Mouse (Mus musculus): ENCODE measurements at regions not wholly inside any gene's neighbourhood (a gene's known extent, or its start where the extent isn't known, plus 50 kb on each side); places are given as distances from the start of the nearest gene placed in this dataset.
A peak's percentile ranks its signal among the peaks of the same experiment; 100 is the strongest.

DNA sequence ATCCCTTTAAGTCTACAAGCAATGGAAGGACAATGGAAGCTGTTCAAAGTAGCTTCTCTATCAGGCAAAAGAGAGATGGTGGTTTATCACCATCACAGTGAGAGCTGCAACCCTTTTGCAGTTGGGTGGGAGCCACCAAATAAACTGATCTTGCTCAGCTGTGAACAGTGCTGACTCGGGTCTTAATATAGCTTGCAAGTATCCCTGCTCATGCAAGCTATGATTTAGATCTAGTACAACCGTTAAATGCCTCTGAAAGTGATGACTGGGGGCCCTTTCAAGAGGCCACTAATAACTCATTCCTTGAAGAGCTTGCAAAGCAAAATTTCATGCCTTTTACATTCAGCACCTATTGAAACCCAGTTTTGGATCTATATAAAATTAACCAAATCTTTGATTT is 1154.5 kb upstream of the Lrrtm3 start:
- no peak overlapping the region for H3K9ac ChIP-seq (ENCODE audit: low read depth, low read length)
- no peak for TF ChIP-seq CTCF (IDR thresholded peaks at IDR 0.05; ENCODE audit: low read depth)
- H3K9me3 ChIP-seq (replicated peaks; ENCODE audit: low read length): no peaks in the 10 kb centered on the region
- no peaks in the 10 kb centered on the region for H3K36me3 ChIP-seq (ENCODE audit: insufficient read depth, low read length)
- H3K27me3 ChIP-seq (ENCODE audit: insufficient read depth, low read length): no peaks in the 10 kb centered on the region
- H3K4me1 ChIP-seq (replicated peaks; ENCODE audit: insufficient read depth, low read length): no peaks in the 10 kb centered on the region
- WGBS: 9% methylated on average over 2 of the region's 2 CpGs
- DNase-seq (ENCODE audit: low spot score) (peak; percentile 53), ATAC-seq (replicated peaks; ENCODE audit: low FRiP score, low read depth) (no peak)
- H3K4me2 ChIP-seq (ENCODE audit: low read length): no peak overlapping the region
- H3K27ac ChIP-seq: no peak overlapping the region
- H3K4me3 ChIP-seq (replicated peaks; ENCODE audit: low read depth, low read length): no peak overlapping the region

DNA sequence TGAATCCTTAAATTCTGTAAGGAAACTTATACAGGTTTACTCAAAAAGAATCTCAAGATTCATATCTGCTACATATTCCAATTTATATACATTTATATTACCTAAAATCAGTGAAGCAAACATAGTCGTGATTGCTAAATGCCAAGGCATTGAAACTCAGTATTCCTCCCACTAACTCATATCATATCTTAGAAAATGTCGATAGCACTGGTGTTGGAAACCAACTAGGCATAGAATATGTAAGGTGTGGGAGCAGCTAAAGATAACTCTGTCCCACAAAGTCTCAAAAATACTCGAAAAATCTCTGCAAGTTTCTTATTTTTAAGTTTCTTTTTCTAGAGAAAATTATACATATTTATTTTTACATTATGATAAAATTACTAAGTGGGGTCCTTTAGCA is 1134.1 kb upstream of the Lrrtm3 start:
- H3K27me3 ChIP-seq (ENCODE audit: insufficient read depth, low read length): no peaks in the 10 kb centered on the region
- DNase-seq (ENCODE audit: low spot score) (no peak), ATAC-seq (replicated peaks; ENCODE audit: low FRiP score, low read depth) (no peak)
- H3K4me3 ChIP-seq (replicated peaks; ENCODE audit: low read depth, low read length): no peak overlapping the region
- H3K9ac ChIP-seq (ENCODE audit: low read depth, low read length): no peak overlapping the region
- 72% methylated on average over 3 of the region's 3 CpGs for WGBS
- no peaks in the 10 kb centered on the region for H3K4me1 ChIP-seq (replicated peaks; ENCODE audit: insufficient read depth, low read length)
- no peak overlapping the region for H3K4me2 ChIP-seq (ENCODE audit: low read length)
- H3K27ac ChIP-seq: no peak overlapping the region
- no peaks in the 10 kb centered on the region for H3K9me3 ChIP-seq (replicated peaks; ENCODE audit: low read length)
- no peak for TF ChIP-seq CTCF (IDR thresholded peaks at IDR 0.05; ENCODE audit: low read depth)
- H3K36me3 ChIP-seq (ENCODE audit: insufficient read depth, low read length): no peaks in the 10 kb centered on the region

DNA sequence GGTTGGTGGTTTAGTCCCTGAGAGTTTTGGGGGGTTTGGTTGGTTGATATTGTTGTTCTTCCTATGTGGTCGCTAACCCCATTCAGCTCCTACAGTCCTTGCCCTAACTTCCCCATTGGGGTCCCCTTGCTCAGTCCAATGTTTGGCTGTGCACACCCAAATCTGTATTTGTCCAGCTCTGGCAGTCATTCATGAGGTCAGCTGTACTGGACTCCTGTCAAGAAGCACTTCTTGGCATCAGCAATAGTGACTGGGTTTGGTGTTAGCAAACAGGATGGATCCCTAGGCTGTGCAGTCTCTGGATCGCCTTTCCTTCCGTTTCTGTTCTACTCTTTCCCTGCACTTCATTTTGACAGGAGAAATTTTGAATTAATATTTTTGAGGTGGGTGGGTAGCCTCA is 1131.1 kb upstream of the Lrrtm3 start:
- Histone ChIP-seq H3K4me3 (replicated peaks; ENCODE audit: low read depth, low read length) (no peak overlapping the region), H3K27ac (no peak overlapping the region), H3K9me3 (replicated peaks; ENCODE audit: low read length) (no peaks in the 10 kb centered on the region), H3K27me3 (ENCODE audit: insufficient read depth, low read length) (no peaks in the 10 kb centered on the region), H3K4me1 (replicated peaks; ENCODE audit: insufficient read depth, low read length) (no peaks in the 10 kb centered on the region), H3K36me3 (ENCODE audit: insufficient read depth, low read length) (no peaks in the 10 kb centered on the region), H3K4me2 (ENCODE audit: low read length) (no peak overlapping the region), H3K9ac (ENCODE audit: low read depth, low read length) (no peak overlapping the region)
- TF ChIP-seq CTCF (IDR thresholded peaks at IDR 0.05; ENCODE audit: low read depth): no peak
- 93% methylated on average over 3 of the region's 3 CpGs for whole genome bisulfite sequencing
- ATAC-seq (replicated peaks; ENCODE audit: low FRiP score, low read depth): no peak
- DNase-seq (ENCODE audit: low spot score): no peak

DNA sequence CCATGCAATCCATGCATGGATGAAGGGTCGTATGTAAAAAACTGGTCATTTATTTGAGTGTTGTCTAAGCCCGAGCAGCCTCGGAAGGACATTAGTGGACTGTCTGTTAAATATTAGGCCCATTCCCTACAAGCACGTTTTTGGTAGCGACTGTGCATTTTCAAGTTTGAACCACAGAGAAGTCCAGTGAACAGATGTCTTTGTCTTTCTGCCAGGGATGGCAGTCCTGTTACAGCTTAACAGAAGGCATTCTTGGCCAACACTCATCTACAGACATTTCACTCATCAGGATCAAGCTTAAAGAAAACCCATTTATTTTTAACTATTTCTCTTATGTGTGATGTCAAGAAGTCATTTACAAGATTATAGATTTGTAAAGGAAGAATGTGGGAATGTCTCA is 1129.2 kb upstream of the Lrrtm3 start:
- ATAC-seq (replicated peaks; ENCODE audit: low FRiP score, low read depth) (no peak), DNase-seq (ENCODE audit: low spot score) (no peak)
- H3K4me3 ChIP-seq (replicated peaks; ENCODE audit: low read depth, low read length): no peak overlapping the region
- no peak for TF ChIP-seq CTCF (IDR thresholded peaks at IDR 0.05; ENCODE audit: low read depth)
- H3K27ac ChIP-seq: no peak overlapping the region
- H3K36me3 ChIP-seq (ENCODE audit: insufficient read depth, low read length): no peaks in the 10 kb centered on the region
- no peaks in the 10 kb centered on the region for H3K9me3 ChIP-seq (replicated peaks; ENCODE audit: low read length)
- no peaks in the 10 kb centered on the region for H3K4me1 ChIP-seq (replicated peaks; ENCODE audit: insufficient read depth, low read length)
- H3K4me2 ChIP-seq (ENCODE audit: low read length): no peak overlapping the region
- no peaks in the 10 kb centered on the region for H3K27me3 ChIP-seq (ENCODE audit: insufficient read depth, low read length)
- no peak overlapping the region for H3K9ac ChIP-seq (ENCODE audit: low read depth, low read length)
- 85% methylated on average over 5 of the region's 5 CpGs for WGBS

DNA sequence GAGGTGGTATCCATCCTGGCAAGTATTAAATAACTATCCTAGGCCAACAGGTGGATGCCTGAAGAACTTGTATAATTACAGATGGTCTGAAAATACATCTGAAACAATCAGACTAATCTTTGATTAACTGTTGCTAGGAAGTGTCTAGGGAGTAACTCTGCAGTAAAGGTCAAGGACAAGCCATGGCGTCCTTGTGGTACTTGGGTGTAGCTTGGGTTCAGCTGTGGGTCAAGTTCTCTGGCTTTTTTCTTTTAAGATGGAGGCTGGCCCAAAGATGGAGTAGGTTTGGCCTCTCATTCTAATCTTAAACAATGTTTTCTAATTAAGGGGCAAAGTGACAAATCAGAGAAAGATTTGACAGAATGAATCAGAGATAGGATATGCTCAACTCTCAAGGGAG is 1126.1 kb upstream of the Lrrtm3 start:
- Histone ChIP-seq H3K27ac (no peak overlapping the region), H3K4me3 (replicated peaks; ENCODE audit: low read depth, low read length) (no peak overlapping the region), H3K9ac (ENCODE audit: low read depth, low read length) (no peak overlapping the region), H3K27me3 (ENCODE audit: insufficient read depth, low read length) (no peaks in the 10 kb centered on the region), H3K4me2 (ENCODE audit: low read length) (no peak overlapping the region), H3K4me1 (replicated peaks; ENCODE audit: insufficient read depth, low read length) (no peaks in the 10 kb centered on the region), H3K9me3 (replicated peaks; ENCODE audit: low read length) (no peaks in the 10 kb centered on the region), H3K36me3 (ENCODE audit: insufficient read depth, low read length) (no peaks in the 10 kb centered on the region)
- WGBS: 49% methylated on average over 1 of the region's 1 CpGs
- ATAC-seq (replicated peaks; ENCODE audit: low FRiP score, low read depth) (no peak), DNase-seq (ENCODE audit: low spot score) (no peak)
- TF ChIP-seq CTCF (IDR thresholded peaks at IDR 0.05; ENCODE audit: low read depth): no peak

DNA sequence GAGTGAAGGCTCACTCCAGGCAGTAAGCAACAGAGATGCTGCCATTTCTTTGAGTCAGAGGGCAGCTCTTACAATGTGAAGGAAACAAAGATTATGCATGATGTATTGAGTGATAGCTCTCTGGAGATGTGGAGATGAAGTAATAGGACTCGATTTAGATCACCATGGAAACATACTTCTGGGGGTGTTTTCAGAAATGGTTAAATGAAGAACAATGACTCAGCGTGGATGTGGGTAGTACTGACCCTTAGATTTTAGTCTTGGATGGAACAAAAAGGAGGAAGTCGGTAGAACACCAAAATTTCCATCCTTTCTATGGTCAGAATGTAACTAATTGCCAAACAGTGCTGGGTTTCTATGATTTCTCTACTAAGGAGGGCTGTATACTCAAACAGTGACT is 1125.1 kb upstream of the Lrrtm3 start:
- WGBS: 76% methylated on average over 3 of the region's 3 CpGs
- H3K4me1 ChIP-seq (replicated peaks; ENCODE audit: insufficient read depth, low read length): no peaks in the 10 kb centered on the region
- ATAC-seq (replicated peaks; ENCODE audit: low FRiP score, low read depth): no peak
- H3K4me3 ChIP-seq (replicated peaks; ENCODE audit: low read depth, low read length): no peak overlapping the region
- no peak overlapping the region for H3K4me2 ChIP-seq (ENCODE audit: low read length)
- H3K27me3 ChIP-seq (ENCODE audit: insufficient read depth, low read length): no peaks in the 10 kb centered on the region
- no peaks in the 10 kb centered on the region for H3K36me3 ChIP-seq (ENCODE audit: insufficient read depth, low read length)
- no peak overlapping the region for H3K9ac ChIP-seq (ENCODE audit: low read depth, low read length)
- DNase-seq (ENCODE audit: low spot score): no peak
- TF ChIP-seq CTCF (IDR thresholded peaks at IDR 0.05; ENCODE audit: low read depth): no peak
- no peaks in the 10 kb centered on the region for H3K9me3 ChIP-seq (replicated peaks; ENCODE audit: low read length)
- no peak overlapping the region for H3K27ac ChIP-seq

DNA sequence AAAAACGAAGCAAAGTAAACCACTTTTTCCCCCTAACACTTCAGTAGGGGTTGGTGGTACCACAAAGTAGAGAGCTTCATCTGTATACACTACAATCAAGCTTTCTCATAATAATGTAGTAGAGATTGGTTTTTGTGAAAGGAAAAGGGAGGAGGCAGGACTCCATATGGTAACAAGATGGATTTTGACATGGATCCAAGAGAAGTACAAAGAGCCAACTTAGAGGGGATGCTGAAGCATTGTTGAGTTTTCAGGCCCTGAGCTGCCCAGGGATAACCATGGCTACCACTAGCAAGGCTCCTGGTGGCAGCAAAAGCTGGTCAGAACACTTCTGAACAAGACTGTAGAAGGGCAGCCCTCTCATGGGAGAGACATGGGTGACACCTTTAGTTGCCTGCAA is 1093.6 kb upstream of the Lrrtm3 start:
- Histone ChIP-seq H3K36me3 (ENCODE audit: insufficient read depth, low read length) (no peaks in the 10 kb centered on the region), H3K4me2 (ENCODE audit: low read length) (no peak overlapping the region), H3K9ac (ENCODE audit: low read depth, low read length) (no peak overlapping the region), H3K4me1 (replicated peaks; ENCODE audit: insufficient read depth, low read length) (no peaks in the 10 kb centered on the region), H3K4me3 (replicated peaks; ENCODE audit: low read depth, low read length) (no peak overlapping the region), H3K27ac (no peak overlapping the region), H3K9me3 (replicated peaks; ENCODE audit: low read length) (no peaks in the 10 kb centered on the region), H3K27me3 (ENCODE audit: insufficient read depth, low read length) (no peaks in the 10 kb centered on the region)
- DNase-seq (ENCODE audit: low spot score) (no peak), ATAC-seq (replicated peaks; ENCODE audit: low FRiP score, low read depth) (no peak)
- 43% methylated on average over 1 of the region's 1 CpGs for WGBS
- TF ChIP-seq CTCF (IDR thresholded peaks at IDR 0.05; ENCODE audit: low read depth): no peak

Data from kidney, postnatal 0 days (tissue).